Mouse (Mus musculus) liver, embryonic 16.5 days (tissue): ENCODE results near the gene Ryr2. TPM values are rescaled to one million over a fixed set of nuclear protein-coding genes. Genes with fewer than 3 reads are reported as not detected.
"Not testable (repeated sequence)": the region's sequence is repeated elsewhere in the genome, so short reads cannot be mapped to it uniquely, and the experiment has no call there.

Experiments used
- ATAC-seq: fragments of 200-750 bp; cut with Nextera tagmentation; 2 replicates; pipeline ENCODE4 v1.8.0; 2017; ENCODE audit warnings: low read depth, mild to moderate bottlenecking, moderate number of reproducible peaks, moderate library complexity
- H3K27ac ChIP-seq: fragments of 300-500 bp; sonication (generic); 2 replicates; pipeline ENCODE4 v1.5.1; 2014; ENCODE audit warnings: mild to moderate bottlenecking, low read length
- H3K27me3 ChIP-seq: fragments of 300-500 bp; sonication (generic); 2 replicates; pipeline ENCODE4 v1.6.1; 2014; ENCODE audit warnings: low read depth, low read length, mixed read lengths; ENCODE audit not compliant: control insufficient read depth, insufficient read depth
- H3K36me3 ChIP-seq: fragments of 300-500 bp; sonication (generic); 2 replicates; pipeline ENCODE4 v1.6.1; 2014; ENCODE audit warnings: mild to moderate bottlenecking; ENCODE audit not compliant: control insufficient read depth, insufficient read depth
- H3K4me1 ChIP-seq: fragments of 300-500 bp; sonication (generic); 2 replicates; pipeline ENCODE4 v1.6.1; 2014; ENCODE audit warnings: low read depth, low read length, mixed read lengths; ENCODE audit not compliant: control insufficient read depth
- H3K4me2 ChIP-seq: fragments of 300-500 bp; sonication (generic); 2 replicates; pipeline ENCODE4 v1.6.1; 2014; ENCODE audit warnings: low read depth, low read length, mixed read lengths
- H3K4me3 ChIP-seq: fragments of 300-500 bp; sonication (generic); 2 replicates; pipeline ENCODE4 v1.5.1; 2014; ENCODE audit warnings: low read depth, mild to moderate bottlenecking, low read length
- H3K9ac ChIP-seq: fragments of 300-500 bp; sonication (generic); 2 replicates; pipeline ENCODE4 v1.6.1; 2014; ENCODE audit warnings: low read depth, low read length
- H3K9me3 ChIP-seq: fragments of 300-500 bp; sonication (generic); replicated peaks from 2 replicates; pipeline ENCODE4 v1.6.1; 2016; ENCODE audit warnings: low read length; ENCODE audit not compliant: control insufficient read depth
- WGBS: fragments of 180-500 bp; shearing (Covaris S2); extraction: QIAGEN DNeasy Blood & Tissue Kit; methylation state at CpG from one replicate; pipeline ENCODE4 v1.1.7; 2014; ENCODE audit not compliant: insufficient replicate concordance; 5-methylcytosine and 5-hydroxymethylcytosine counted together
- polyA plus RNA-seq: library from polyadenylated mRNA; unstranded; fragments of >200 nt; fragmentation: Nextera tagmentation; extraction: Ambion mirVana; gene quantifications from 2 replicates; pipeline ENCODE4 v1.2.1, GENCODE M21; 2015

The Ryr2 gene
- polyA plus RNA-seq, 1 experiment from 2014 or later, result 0.24 TPM

DNA sequence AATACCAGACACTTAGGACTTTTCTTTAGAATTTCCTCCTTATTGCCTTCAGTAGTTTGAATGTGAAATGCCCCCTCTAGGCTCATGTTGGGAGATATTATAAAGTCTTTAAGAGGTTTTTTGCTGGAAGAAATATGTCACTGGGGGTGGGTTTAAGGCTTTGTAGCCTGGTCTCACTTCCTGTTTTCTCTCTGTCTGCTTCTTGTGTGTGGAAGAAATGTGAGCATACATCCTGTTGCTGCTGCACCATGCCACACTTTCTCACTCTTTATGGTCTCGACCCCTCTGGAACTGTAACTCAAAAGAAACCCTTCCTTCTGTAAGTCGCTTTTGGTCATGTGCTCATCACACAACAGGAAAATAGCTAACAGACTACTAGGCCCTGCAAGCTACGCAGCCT is 147.9 kb downstream of the Ryr2 start:
- no peak for ATAC-seq
- Histone ChIP-seq H3K9me3 (no peaks in the 10 kb centered on the region), H3K27ac (no peak overlapping the region), H3K27me3 (no peaks in the 10 kb centered on the region), H3K36me3 (no peaks in the 10 kb centered on the region), H3K4me1 (no peaks in the 10 kb centered on the region), H3K4me3 (no peak overlapping the region), H3K9ac (no peak overlapping the region), H3K4me2 (no peak overlapping the region)
- 34% methylated on average over 3 of the region's 3 CpGs for WGBS

- Histone ChIP-seq H3K4me2 (no peak overlapping the region), H3K9me3 (no peaks in the 10 kb centered on the region), H3K4me1 (no peaks in the 10 kb centered on the region), H3K4me3 (no peak overlapping the region), H3K27ac (no peak overlapping the region), H3K36me3 (no peaks in the 10 kb centered on the region), H3K9ac (no peak overlapping the region), H3K27me3 (no peaks in the 10 kb centered on the region)
- no peak for ATAC-seq
- WGBS, result 59% methylated on average over 4 of the region's 4 CpGs
These were observed 148.5 kb downstream of the Ryr2 start for GRCm38 (mm10) chr13:11958271-11958670.

- Histone ChIP-seq H3K9me3 (no peaks in the 10 kb centered on the region), H3K36me3 (no peaks in the 10 kb centered on the region), H3K4me1 (no peaks in the 10 kb centered on the region), H3K27me3 (no peaks in the 10 kb centered on the region), H3K9ac (no peak overlapping the region), H3K4me3 (no peak overlapping the region), H3K27ac (no peak overlapping the region), H3K4me2 (no peak overlapping the region)
- WGBS, result 61% methylated on average over 3 of the region's 3 CpGs
- no peak for ATAC-seq
These were observed 154.8 kb downstream of the Ryr2 start for GRCm38 (mm10) chr13:11951951-11952350.

DNA sequence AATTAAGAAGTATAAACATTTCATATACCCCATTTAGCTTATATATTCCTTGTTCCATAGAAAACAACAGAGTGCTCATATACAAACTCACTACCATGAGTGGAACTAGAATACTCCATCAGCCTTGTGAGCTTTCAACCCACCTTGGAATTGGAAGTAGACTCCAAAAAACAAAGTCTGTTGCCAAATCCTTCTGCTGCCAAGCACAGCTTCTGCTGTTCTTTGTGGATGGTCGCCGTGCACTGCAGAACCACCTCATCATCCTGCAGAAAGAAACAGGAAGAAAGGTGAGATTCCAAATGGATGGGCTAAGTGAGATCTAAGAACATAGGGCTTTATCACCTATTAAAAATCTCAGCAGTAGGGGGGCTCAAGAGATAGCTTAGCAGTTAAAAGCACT is 161.0 kb downstream of the Ryr2 start:
- no peak for ATAC-seq
- 61% methylated on average over 2 of the region's 2 CpGs for WGBS

DNA sequence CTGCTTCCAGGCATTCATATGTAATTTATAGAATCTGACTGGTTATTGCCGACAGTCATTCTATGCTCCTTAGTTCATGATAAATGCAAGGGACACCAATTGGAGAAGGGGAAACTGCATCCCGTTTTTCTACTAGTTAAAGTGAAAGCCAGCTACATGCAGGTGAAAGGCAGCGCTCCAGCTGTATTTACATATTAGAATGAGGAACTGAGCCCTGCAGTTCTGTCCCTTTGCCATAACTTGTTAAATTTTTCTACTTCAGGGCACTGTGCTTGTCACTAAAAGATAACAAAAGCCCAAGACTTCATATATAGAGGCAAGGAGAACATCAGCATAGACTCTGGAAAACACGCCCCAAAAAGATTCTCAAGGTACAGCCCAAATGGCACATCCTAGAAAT is 165.0 kb downstream of the Ryr2 start:
- ATAC-seq, result no peak
- Histone ChIP-seq H3K4me1 (no peaks in the 10 kb centered on the region), H3K4me2 (no peak overlapping the region), H3K27ac (no peak overlapping the region), H3K27me3 (no peaks in the 10 kb centered on the region), H3K9ac (no peak overlapping the region), H3K9me3 (no peaks in the 10 kb centered on the region), H3K4me3 (no peak overlapping the region), H3K36me3 (no peaks in the 10 kb centered on the region)
- WGBS, result 61% methylated on average over 4 of the region's 4 CpGs

More for the DNA sequence above, 161.0 kb downstream of the Ryr2 start:
- no peaks in the 10 kb centered on the region for H3K27me3 ChIP-seq
- no peaks in the 10 kb centered on the region for H3K9me3 ChIP-seq
- no peaks in the 10 kb centered on the region for H3K36me3 ChIP-seq
- H3K4me1 ChIP-seq, result no peaks in the 10 kb centered on the region
- no peak overlapping the region for H3K27ac ChIP-seq
- H3K4me3 ChIP-seq, result no peak overlapping the region
- H3K4me2 ChIP-seq, result no peak overlapping the region
- H3K9ac ChIP-seq, result no peak overlapping the region

DNA sequence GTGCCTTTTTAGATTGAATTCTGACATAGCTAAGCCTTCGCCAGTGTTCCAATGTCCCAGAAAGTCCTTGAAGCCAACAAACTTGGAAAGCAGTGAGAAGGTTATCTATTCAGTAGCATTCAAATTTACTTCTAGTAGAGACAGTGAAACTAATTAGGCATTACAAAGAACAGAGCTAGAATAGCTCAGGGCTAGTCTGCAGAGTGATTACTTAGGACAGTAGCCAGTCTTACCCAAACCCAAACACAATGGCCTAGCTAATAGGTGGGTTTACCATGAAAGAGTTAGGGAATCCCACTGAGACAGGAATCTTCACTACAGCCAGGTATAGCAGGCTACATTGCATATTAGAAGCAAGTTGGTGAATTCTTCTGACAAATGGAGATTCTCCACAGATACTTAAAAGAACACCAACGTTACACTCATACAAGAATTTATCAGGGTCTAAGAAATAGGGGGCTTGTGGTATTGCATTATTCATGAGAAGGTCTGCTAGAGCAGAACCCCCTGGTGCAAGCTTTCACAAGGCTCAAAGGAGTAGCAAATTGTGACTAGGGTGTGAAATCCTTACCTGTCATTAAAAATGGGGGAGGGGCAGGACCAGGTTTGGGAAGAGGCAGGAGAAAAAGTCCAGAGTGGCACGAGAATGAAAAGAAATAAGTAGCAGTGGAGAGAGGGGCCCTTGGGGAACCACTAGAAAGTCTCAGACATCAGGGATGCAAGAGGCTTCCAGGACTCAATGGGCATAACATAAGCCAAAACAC is 172.3 kb downstream of the Ryr2 start:
- H3K27me3 ChIP-seq, H3K36me3 ChIP-seq, ATAC-seq, H3K4me3 ChIP-seq, H3K9me3 ChIP-seq, H3K27ac ChIP-seq, H3K9ac ChIP-seq, H3K4me2 ChIP-seq, H3K4me1 ChIP-seq: not testable (repeated sequence)
- WGBS, result 39% methylated on average over 3 of the region's 3 CpGs

GRCm38 (mm10) chr13:11933334-11933733 is 173.4 kb downstream of the Ryr2 start:
- Histone ChIP-seq H3K9me3 (no peaks in the 10 kb centered on the region), H3K4me2 (no peak overlapping the region), H3K4me1 (no peaks in the 10 kb centered on the region), H3K27ac (no peak overlapping the region), H3K27me3 (no peaks in the 10 kb centered on the region), H3K36me3 (no peaks in the 10 kb centered on the region), H3K4me3 (no peak overlapping the region), H3K9ac (no peak overlapping the region)
- ATAC-seq, result no peak

- H3K4me2 ChIP-seq, result no peak overlapping the region
- 64% methylated on average over 3 of the region's 3 CpGs for WGBS
These were observed 178.0 kb downstream of the Ryr2 start for GRCm38 (mm10) chr13:11928709-11929108.

GRCm38 (mm10) chr13:11927727-11928126 is 179.0 kb downstream of the Ryr2 start:
- no peak for ATAC-seq
- Histone ChIP-seq H3K4me3 (no peak overlapping the region), H3K27ac (no peak overlapping the region), H3K27me3 (no peaks in the 10 kb centered on the region), H3K4me1 (no peaks in the 10 kb centered on the region; the same call in 1 of the 2 replicates), H3K36me3 (no peaks in the 10 kb centered on the region), H3K4me2 (no peak overlapping the region), H3K9ac (no peak overlapping the region), H3K9me3 (no peaks in the 10 kb centered on the region)
- WGBS, result 52% methylated on average over 4 of the region's 4 CpGs

More at GRCm38 (mm10) chr13:11928709-11929108, 178.0 kb downstream of the Ryr2 start:
- Histone ChIP-seq H3K4me3 (no peak overlapping the region), H3K36me3 (no peaks in the 10 kb centered on the region), H3K9me3 (no peaks in the 10 kb centered on the region), H3K27ac (no peak overlapping the region), H3K4me1 (no peaks in the 10 kb centered on the region; the same call in 1 of the 2 replicates), H3K27me3 (no peaks in the 10 kb centered on the region), H3K9ac (no peak overlapping the region)
- ATAC-seq, result no peak
